8 mouse cellular contexts compared by ENCODE assay signal in genomic region chr13:4942490-4942889, GRCm38 (mm10).
A peak's percentile ranks its signal among the peaks of the same experiment; 100 is the strongest.
DNase-seq lines count a peak whose midpoint lies in the region; ATAC-seq and TF ChIP-seq lines count a peak whose summit lies in the region.
"Not testable (repeated sequence)": the region's sequence is repeated elsewhere in the genome, so short reads cannot be mapped to it uniquely, and the experiment has no call there.

No protein-coding gene starts in this region.

- not testable (repeated sequence) for H3K4me1 ChIP-seq in embryonic facial prominence, embryonic 12.5 days; intestine, embryonic 16.5 days (ENCODE audit: control insufficient read depth, insufficient read depth, low read length); liver, postnatal 0 days (ENCODE audit: insufficient read depth)

- not testable (repeated sequence) for H3K36me3 ChIP-seq in embryonic facial prominence, embryonic 12.5 days; intestine, embryonic 16.5 days (ENCODE audit: control insufficient read depth, insufficient read depth, low read length); liver, postnatal 0 days (replicated peaks; ENCODE audit: insufficient read depth, low read length)

- H3K27ac ChIP-seq in embryonic facial prominence, embryonic 12.5 days; intestine, embryonic 16.5 days (ENCODE audit: low read length); liver, postnatal 0 days (ENCODE audit: low read depth): not testable (repeated sequence)

- TF ChIP-seq CTCF in liver, postnatal 0 days (IDR thresholded peaks at IDR 0.05; ENCODE audit: low read depth): not testable (repeated sequence)

- H3K9me3 ChIP-seq in embryonic facial prominence, embryonic 12.5 days; intestine, embryonic 16.5 days (ENCODE audit: control insufficient read depth, low read length); liver, postnatal 0 days (ENCODE audit: low read length): not testable (repeated sequence)

- H3K4me2 ChIP-seq in embryonic facial prominence, embryonic 12.5 days (replicated peaks); intestine, embryonic 16.5 days (ENCODE audit: low read depth, low read length); liver, postnatal 0 days (ENCODE audit: low read depth, low read length): not testable (repeated sequence)

- H3K27me3 ChIP-seq in embryonic facial prominence, embryonic 12.5 days; intestine, embryonic 16.5 days (replicated peaks; ENCODE audit: control insufficient read depth, insufficient read depth, low read length); liver, postnatal 0 days (ENCODE audit: insufficient read depth, low read length): not testable (repeated sequence)

- not testable (repeated sequence) for H3K9ac ChIP-seq in embryonic facial prominence, embryonic 12.5 days; intestine, embryonic 16.5 days (ENCODE audit: low read depth, low read length); liver, postnatal 0 days (replicated peaks)

- WGBS in embryonic facial prominence, embryonic 12.5 days: 26% methylated on average over 6 of the region's 14 CpGs
- 39% methylated on average over 5 of the region's 14 CpGs for WGBS in intestine, embryonic 16.5 days
- 4% methylated on average over 5 of the region's 14 CpGs for WGBS in liver, postnatal 0 days (ENCODE audit: insufficient replicate concordance)

- DNase-seq in adrenal gland, postnatal 25 days: peak; percentile 2
- peak; percentile 48 for DNase-seq in heart, adult 8-10 months (ENCODE audit: low spot score)
- peak; percentile 12 to 44 for DNase-seq in layer of hippocampus, postnatal 14 days (ENCODE audit: low spot score in 2 of 2)
- peak; percentile 17 for DNase-seq in liver, postnatal 0 days
- peak; percentile 74 for DNase-seq in naive thymus-derived CD4-positive, alpha-beta T cell, adult 2 months (ENCODE audit: low read depth)
- DNase-seq in thymus, postnatal 36 days: peak; percentile 26 to 44

- 0 out of 2 replicates have a peak, but pooled peaks have one; percentile 28 for ATAC-seq in embryonic facial prominence, embryonic 12.5 days (ENCODE audit: insufficient number of reproducible peaks, insufficient read depth, low FRiP score, low TSS enrichment)
- ATAC-seq in intestine, embryonic 16.5 days: peak; percentile 42; the same call in 1 of the 2 replicates
- ATAC-seq in liver, postnatal 0 days: peak; percentile 56

- not testable (repeated sequence) for H3K4me3 ChIP-seq in embryonic facial prominence, embryonic 12.5 days; intestine, embryonic 16.5 days (ENCODE audit: low read length); liver, postnatal 0 days (ENCODE audit: low read depth, low read length)

- not testable (repeated sequence) for TF ChIP-seq EP300 in liver, postnatal 0 days (IDR thresholded peaks at IDR 0.05; ENCODE audit: low read depth)

Comparison
In these comparisons a context has a peak if more than half of its experiments do, and no peak if none do; other contexts are left out.
1. DNase-seq: peak in every context shown above with its lines; median percentile 74 in naive thymus-derived CD4-positive, alpha-beta T cell, adult 2 months; 48 in heart, adult 8-10 months; 35 in thymus, postnatal 36 days; 28 in layer of hippocampus, postnatal 14 days; 17 in liver, postnatal 0 days; 2 in adrenal gland, postnatal 25 days.